Mouse (Mus musculus) forebrain, embryonic 13.5 days (tissue): ENCODE results near the gene Prkra. TPM values are rescaled to one million over a fixed set of nuclear protein-coding genes. Genes with fewer than 3 reads are reported as not detected.

ENCODE experiments used
- ATAC-seq: fragments of 200-750 bp; cut with Nextera tagmentation; 2 replicates; pipeline ENCODE4 v1.8.0; 2017
- H3K27ac ChIP-seq: fragments of 300-500 bp; sonication (generic); 2 replicates; pipeline ENCODE4 v1.5.1; 2015; ENCODE audit warnings: inconsistent platforms, mild to moderate bottlenecking, moderate library complexity
- H3K27me3 ChIP-seq: fragments of 300-500 bp; sonication (generic); 2 replicates; pipeline ENCODE4 v1.6.1; 2015; ENCODE audit warnings: mild to moderate bottlenecking, inconsistent platforms
- H3K36me3 ChIP-seq: fragments of 300-500 bp; sonication (generic); 2 replicates; pipeline ENCODE4 v1.6.1; 2015; ENCODE audit warnings: mild to moderate bottlenecking, inconsistent platforms; ENCODE audit not compliant: poor library complexity, severe bottlenecking
- H3K4me1 ChIP-seq: fragments of 300-500 bp; sonication (generic); 2 replicates; pipeline ENCODE4 v1.6.1; 2015; ENCODE audit warnings: inconsistent platforms
- H3K4me2 ChIP-seq: fragments of 300-500 bp; sonication (generic); 2 replicates; pipeline ENCODE4 v1.6.1; 2015; ENCODE audit warnings: inconsistent platforms, mild to moderate bottlenecking, moderate library complexity
- H3K4me3 ChIP-seq: fragments of 300-500 bp; sonication (generic); 2 replicates; pipeline ENCODE4 v1.5.1; 2015; ENCODE audit warnings: mild to moderate bottlenecking, inconsistent platforms
- H3K9ac ChIP-seq: fragments of 300-500 bp; sonication (generic); 2 replicates; pipeline ENCODE4 v1.6.1; 2015; ENCODE audit warnings: mild to moderate bottlenecking, inconsistent platforms
- H3K9me3 ChIP-seq: fragments of 300-500 bp; sonication (generic); replicated peaks from 2 replicates; pipeline ENCODE4 v1.6.1; 2016; ENCODE audit warnings: inconsistent platforms
- WGBS: fragments of 180-500 bp; shearing (Covaris S2); methylation state at CpG from one replicate; pipeline ENCODE4 v1.1.7; 2015; 5-methylcytosine and 5-hydroxymethylcytosine counted together
- polyA plus RNA-seq: library from polyadenylated mRNA; unstranded; fragments of >200 nt; fragmentation: Nextera tagmentation; extraction: Ambion mirVana; gene quantifications from 2 replicates; pipeline ENCODE4 v1.2.1, GENCODE M21; 2015

Prkra gene
- polyA plus RNA-seq, 1 experiment from 2014 or later = 95.0 TPM

- ATAC-seq = peak; percentile 74
- Histone ChIP-seq H3K4me1 (peaks cover 32% of the 10 kb centered on the region), H3K4me3 (peak within 1 kb of the TSS; percentile 89), H3K9me3 (no peaks in the 10 kb centered on the region), H3K27ac (peak within 1 kb of the TSS; percentile 81), H3K9ac (peak within 1 kb of the TSS; percentile 90), H3K36me3 (peaks cover under 1% of the 10 kb centered on the region; the same call in 1 of the 2 replicates), H3K27me3 (no peaks in the 10 kb centered on the region), H3K4me2 (peak within 1 kb of the TSS; percentile 77)
- 7% methylated on average over 28 of the region's 52 CpGs for WGBS
Measured at GRCm38 (mm10) chr2:76674725-76675427, 27.1 kb upstream of the Prkra start, which contains the start of gene Plekha3. TSS of gene Plekha3 (plus strand) at chr2:76675281.

GRCm38 (mm10) chr2:76673472-76674081, 25.8 kb upstream of the Prkra start:
- Histone ChIP-seq H3K4me1 (peaks cover 32% of the 10 kb centered on the region), H3K27ac (peak overlapping the region; percentile 57; the same call in 1 of the 2 replicates), H3K4me3 (peak overlapping the region; percentile 48; the same call in 1 of the 2 replicates), H3K4me2 (peak overlapping the region; percentile 72), H3K9me3 (no peaks in the 10 kb centered on the region), H3K9ac (no peak overlapping the region), H3K36me3 (no peaks in the 10 kb centered on the region; the same call in 1 of the 2 replicates), H3K27me3 (no peaks in the 10 kb centered on the region)
- 39% methylated on average over 7 of the region's 7 CpGs for WGBS
- ATAC-seq = no peak

GRCm38 (mm10) chr2:76672966-76673392, 25.2 kb upstream of the Prkra start, which contains the start of gene Fkbp7:
TSS of gene Fkbp7 (minus strand) at chr2:76673116.
- Histone ChIP-seq H3K9ac (peak within 1 kb of the TSS; percentile 72), H3K27me3 (no peaks in the 10 kb centered on the region), H3K9me3 (no peaks in the 10 kb centered on the region), H3K36me3 (no peaks in the 10 kb centered on the region), H3K4me3 (peak within 1 kb of the TSS; percentile 48), H3K4me2 (peak within 1 kb of the TSS; percentile 72), H3K4me1 (peaks cover 32% of the 10 kb centered on the region), H3K27ac (peak within 1 kb of the TSS; percentile 57)
- WGBS = under 1% methylated on average over 17 of the region's 17 CpGs
- ATAC-seq = peak; percentile 95

GRCm38 (mm10) chr2:76672134-76672745, 24.4 kb upstream of the Prkra start:
- peak overlapping the region; percentile 72 for H3K9ac ChIP-seq
- H3K4me2 ChIP-seq = peak overlapping the region; percentile 72
- no peak for ATAC-seq
- H3K27me3 ChIP-seq = no peaks in the 10 kb centered on the region
- 0 out of 2 replicates have a peak overlapping the region, but pooled peaks have one; percentile 57 for H3K27ac ChIP-seq
- peak overlapping the region; percentile 48 for H3K4me3 ChIP-seq
- H3K4me1 ChIP-seq = peaks cover 28% of the 10 kb centered on the region
- 45% methylated on average over 9 of the region's 9 CpGs for WGBS
- H3K36me3 ChIP-seq = 0 out of 2 replicates have a peak, but pooled peaks cover under 1% of the 10 kb centered on the region
- no peaks in the 10 kb centered on the region for H3K9me3 ChIP-seq

- Histone ChIP-seq H3K4me1 (peaks cover 23% of the 10 kb centered on the region), H3K9ac (peak overlapping the region; percentile 72; the same call in 1 of the 2 replicates), H3K36me3 (0 out of 2 replicates have a peak, but pooled peaks cover 4% of the 10 kb centered on the region), H3K4me3 (peak overlapping the region; percentile 48), H3K9me3 (no peaks in the 10 kb centered on the region), H3K27me3 (no peaks in the 10 kb centered on the region), H3K4me2 (peak overlapping the region; percentile 72), H3K27ac (no peak overlapping the region)
- WGBS = 89% methylated on average over 6 of the region's 6 CpGs
- no peak for ATAC-seq
Measured at GRCm38 (mm10) chr2:76671641-76672040, 23.8 kb upstream of the Prkra start.

DNA sequence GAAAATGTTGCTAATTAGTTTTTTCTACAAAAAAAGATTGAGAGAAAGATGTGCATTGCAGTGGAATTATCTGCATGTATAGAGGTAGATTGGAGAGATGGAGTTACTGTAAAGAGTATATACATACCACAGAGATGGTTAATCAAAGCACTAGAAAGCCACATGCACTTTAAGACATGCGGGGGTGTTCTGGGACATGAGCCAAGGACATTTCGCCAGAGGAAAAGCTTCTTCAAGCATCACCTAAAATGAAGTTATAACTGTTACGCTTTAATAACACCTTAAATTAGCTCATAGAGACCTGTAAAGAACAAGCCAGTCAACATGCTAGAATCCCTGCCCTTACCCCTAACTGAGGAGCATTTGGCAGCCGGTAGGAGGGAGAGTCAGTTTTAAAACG, 19.4 kb upstream of the Prkra start:
- WGBS = 84% methylated on average over 5 of the region's 5 CpGs
- Histone ChIP-seq H3K36me3 (peaks cover 33% of the 10 kb centered on the region), H3K9ac (no peak overlapping the region), H3K4me3 (no peak overlapping the region), H3K4me1 (peaks cover 7% of the 10 kb centered on the region), H3K27ac (no peak overlapping the region), H3K27me3 (no peaks in the 10 kb centered on the region), H3K4me2 (no peak overlapping the region), H3K9me3 (no peaks in the 10 kb centered on the region)
- no peak for ATAC-seq

DNA sequence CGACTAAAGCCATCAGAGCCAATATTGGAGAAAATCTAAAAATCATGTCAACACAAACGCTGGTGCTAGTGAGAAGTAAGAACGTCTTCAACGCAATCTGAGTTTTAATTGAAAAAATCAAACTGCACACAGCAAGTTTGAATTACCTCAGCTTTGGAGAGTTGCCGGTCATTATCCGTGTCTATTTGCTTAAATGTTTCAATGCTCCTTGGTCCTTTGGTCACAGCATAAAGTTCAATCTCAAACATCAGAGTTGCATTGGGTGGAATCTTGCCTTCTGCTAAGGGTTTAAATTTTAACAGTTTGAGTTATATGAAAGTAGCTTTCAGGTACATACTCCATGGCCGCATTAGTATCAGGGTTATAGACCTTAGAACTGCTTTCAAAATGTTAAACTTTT, 17.7 kb upstream of the Prkra start:
- no peak overlapping the region for H3K4me3 ChIP-seq
- no peak overlapping the region for H3K9ac ChIP-seq
- no peaks in the 10 kb centered on the region for H3K27me3 ChIP-seq
- WGBS = 95% methylated on average over 7 of the region's 7 CpGs
- H3K4me1 ChIP-seq = no peaks in the 10 kb centered on the region
- no peaks in the 10 kb centered on the region for H3K9me3 ChIP-seq
- H3K27ac ChIP-seq = no peak overlapping the region
- ATAC-seq = no peak
- no peak overlapping the region for H3K4me2 ChIP-seq
- peaks cover 37% of the 10 kb centered on the region for H3K36me3 ChIP-seq

DNA sequence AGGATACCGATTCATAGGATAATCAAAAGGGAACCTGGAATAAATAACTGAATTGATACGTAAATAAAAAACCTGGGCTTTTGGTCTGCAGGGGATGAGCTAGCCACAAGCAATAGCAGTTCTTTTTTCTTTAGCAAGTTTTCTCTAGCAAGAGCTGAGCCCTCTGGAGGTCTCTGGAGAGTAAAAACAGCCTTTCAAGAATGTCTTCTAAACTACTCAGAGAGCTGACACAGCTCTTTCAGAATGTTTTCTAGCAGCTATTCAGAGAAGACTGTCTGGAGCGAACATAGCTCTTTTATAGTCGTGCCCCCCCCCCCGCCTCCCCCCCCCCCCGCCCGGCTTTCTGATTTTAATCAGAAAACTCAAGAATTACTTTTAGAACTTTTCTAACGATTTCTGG, 11.6 kb upstream of the Prkra start:
- no peak overlapping the region for H3K4me3 ChIP-seq
- peaks cover 22% of the 10 kb centered on the region for H3K36me3 ChIP-seq
- no peak overlapping the region for H3K27ac ChIP-seq
- H3K27me3 ChIP-seq = no peaks in the 10 kb centered on the region
- 52% methylated on average over 6 of the region's 8 CpGs for WGBS
- ATAC-seq = no peak
- H3K4me1 ChIP-seq = no peaks in the 10 kb centered on the region
- H3K4me2 ChIP-seq = no peak overlapping the region
- H3K9me3 ChIP-seq = no peaks in the 10 kb centered on the region
- H3K9ac ChIP-seq = no peak overlapping the region

DNA sequence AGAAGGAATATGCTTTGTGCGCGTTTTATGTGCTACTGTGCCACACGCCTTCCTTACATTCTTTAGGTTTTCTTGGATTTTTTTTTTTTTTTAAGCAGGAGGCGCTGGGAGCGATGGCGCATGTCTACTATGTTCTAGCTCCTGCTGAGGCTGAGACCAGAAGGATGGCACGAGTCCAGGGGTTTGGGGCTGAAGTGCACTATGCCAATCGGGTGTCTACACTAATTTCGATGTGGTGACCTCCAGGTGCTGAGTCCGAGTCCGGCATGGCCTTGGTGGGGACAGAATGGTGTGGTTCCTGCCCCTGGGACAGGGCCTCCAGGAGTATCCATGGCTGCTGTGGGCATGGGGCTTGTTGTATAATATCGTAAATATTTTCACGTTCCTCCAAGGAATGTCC, 10.7 kb upstream of the Prkra start:
- WGBS = 85% methylated on average over 13 of the region's 13 CpGs

DNA sequence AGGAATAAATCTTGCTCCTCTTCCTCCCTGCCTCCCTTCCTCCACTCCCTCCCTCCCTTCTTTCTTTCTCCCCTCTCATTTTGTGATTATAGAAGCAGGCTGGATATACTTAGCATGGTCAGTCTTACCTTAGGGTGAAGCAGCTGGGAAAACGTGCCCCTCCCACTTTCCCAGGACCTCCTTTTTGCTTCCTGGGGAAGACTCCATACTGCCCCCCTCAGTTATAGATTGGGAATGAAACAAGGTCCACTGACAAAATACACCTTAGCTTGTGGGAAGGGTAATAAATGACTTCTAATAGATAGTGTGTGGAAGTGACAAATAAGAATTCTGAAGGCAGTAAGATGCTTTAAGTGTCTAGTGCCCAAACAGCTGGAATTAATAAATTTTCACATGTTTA, 8.2 kb upstream of the Prkra start:
- no peak for ATAC-seq
- Histone ChIP-seq H3K4me2 (no peak overlapping the region), H3K4me3 (no peak overlapping the region), H3K9ac (no peak overlapping the region), H3K27ac (no peak overlapping the region), H3K36me3 (no peaks in the 10 kb centered on the region), H3K4me1 (no peaks in the 10 kb centered on the region), H3K9me3 (no peaks in the 10 kb centered on the region), H3K27me3 (no peaks in the 10 kb centered on the region)
- WGBS = 12% methylated on average over 1 of the region's 1 CpGs

More for the DNA sequence above, 10.7 kb upstream of the Prkra start:
- Histone ChIP-seq H3K27ac (no peak overlapping the region), H3K4me3 (no peak overlapping the region), H3K9me3 (no peaks in the 10 kb centered on the region), H3K9ac (no peak overlapping the region), H3K36me3 (peaks cover 15% of the 10 kb centered on the region), H3K4me1 (no peaks in the 10 kb centered on the region), H3K4me2 (no peak overlapping the region), H3K27me3 (no peaks in the 10 kb centered on the region)
- ATAC-seq = no peak

DNA sequence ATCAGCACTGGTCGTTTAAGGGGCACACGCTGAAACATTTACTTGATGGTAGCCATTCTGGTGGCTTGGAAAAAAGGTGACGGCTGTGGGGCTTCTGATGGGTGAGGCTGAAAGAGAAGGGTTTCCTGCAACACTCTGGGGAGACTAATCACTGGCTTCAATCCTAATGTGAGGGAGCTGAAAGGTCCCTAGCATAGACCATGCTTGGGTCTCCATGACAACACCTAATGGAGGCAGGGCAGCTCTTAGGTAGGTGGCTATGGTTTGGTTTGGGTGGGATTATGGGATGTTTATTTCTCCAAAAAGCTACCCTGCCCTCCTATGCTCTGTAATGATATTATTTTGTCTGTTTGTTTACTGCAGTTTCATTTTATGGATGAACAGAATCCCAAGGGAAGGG, 7.6 kb upstream of the Prkra start:
- 75% methylated on average over 3 of the region's 3 CpGs for WGBS
- no peaks in the 10 kb centered on the region for H3K4me1 ChIP-seq

DNA sequence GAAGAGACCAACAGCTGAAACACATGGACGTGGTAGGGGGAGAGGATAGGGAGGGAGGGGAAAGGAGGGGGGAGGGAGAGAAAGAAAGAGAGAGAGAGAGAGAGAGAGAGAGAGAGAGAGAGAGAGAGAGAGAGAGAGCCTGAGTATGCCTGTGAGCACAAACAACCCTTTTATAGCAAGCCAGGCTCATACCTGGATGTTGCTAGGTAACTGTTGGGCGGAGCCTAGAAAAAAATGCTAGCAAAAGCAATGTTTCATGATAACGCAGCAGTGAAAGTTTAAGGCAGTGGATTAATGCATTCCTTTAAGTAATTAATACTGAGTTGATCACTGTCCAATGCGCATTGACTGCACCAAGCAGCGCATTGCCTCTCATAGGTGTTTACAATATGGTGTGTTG, 6.8 kb upstream of the Prkra start:
- no peaks in the 10 kb centered on the region for H3K9me3 ChIP-seq
- H3K9ac ChIP-seq = no peak overlapping the region
- no peaks in the 10 kb centered on the region for H3K4me1 ChIP-seq
- H3K4me3 ChIP-seq = no peak overlapping the region
- no peak overlapping the region for H3K27ac ChIP-seq
- H3K4me2 ChIP-seq = no peak overlapping the region
- 74% methylated on average over 5 of the region's 5 CpGs for WGBS
- no peak for ATAC-seq
- no peaks in the 10 kb centered on the region for H3K36me3 ChIP-seq
- H3K27me3 ChIP-seq = no peaks in the 10 kb centered on the region

More for the DNA sequence above, 7.6 kb upstream of the Prkra start:
- Histone ChIP-seq H3K9ac (no peak overlapping the region), H3K4me3 (no peak overlapping the region), H3K27me3 (no peaks in the 10 kb centered on the region), H3K27ac (no peak overlapping the region), H3K4me2 (no peak overlapping the region), H3K9me3 (no peaks in the 10 kb centered on the region), H3K36me3 (no peaks in the 10 kb centered on the region)
- ATAC-seq = 0 out of 2 replicates have a peak, but pooled peaks have one; percentile 38
